Mouse (Mus musculus) activated CD4-positive, CD25-positive, alpha-beta regulatory T cell, adult 4 months (primary cell): ENCODE measurements around the gene Htra3. TPM values are rescaled to one million over a fixed set of nuclear protein-coding genes. Genes with fewer than 3 reads are reported as not detected.

ENCODE experiments used
- ATAC-seq: one replicate; pipeline ENCODE4 v1.8.0; 2017
- polyA plus RNA-seq, 2 experiments: library from polyadenylated mRNA; unstranded; fragments of 100-300 nt; shearing (Covaris generic); gene quantifications; one replicate each; pipeline ENCODE4 v1.2.1; 2017

The Htra3 gene
- polyA plus RNA-seq, 2 experiments from 2014 or later: not detected

DNA sequence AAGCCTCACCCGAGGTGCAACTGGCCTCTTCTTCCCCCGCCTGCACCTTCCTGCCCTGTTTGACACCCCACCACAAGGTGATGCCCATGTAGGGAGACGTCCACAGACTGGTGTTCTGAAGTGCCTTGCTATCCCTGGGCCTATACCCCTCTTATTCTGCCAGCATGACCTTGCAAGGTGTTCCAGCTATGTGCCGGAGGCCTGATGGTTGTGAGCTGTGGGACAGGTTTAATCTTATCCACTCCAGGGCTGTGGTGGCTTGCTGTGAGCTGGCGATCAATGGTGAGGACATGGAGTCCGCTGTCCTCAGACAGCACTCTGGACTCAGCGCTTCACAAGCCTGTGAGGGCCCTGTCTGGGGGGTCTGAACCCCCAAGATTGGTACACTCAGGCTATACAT lies 69.2 kb downstream of the Htra3 start:
- ATAC-seq: no peak

DNA sequence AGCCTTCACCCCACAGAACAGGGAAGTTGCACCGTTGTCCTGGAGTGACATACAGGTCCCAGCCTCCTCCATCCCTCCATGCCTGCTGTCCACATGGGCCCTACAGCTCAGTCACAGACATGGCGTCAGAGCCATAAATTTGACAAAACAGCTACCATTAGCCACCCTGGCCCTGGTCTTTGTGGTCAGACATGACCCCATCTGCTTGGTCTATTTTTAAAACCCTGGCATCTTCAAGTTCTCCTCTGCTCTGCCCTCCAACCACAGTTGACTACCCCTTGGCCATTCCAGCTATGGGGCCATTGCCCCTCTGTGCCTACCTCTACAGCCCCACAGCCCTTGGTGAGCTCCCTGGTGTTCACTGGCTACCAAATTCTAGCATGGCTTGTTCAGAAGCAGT lies 69.6 kb downstream of the Htra3 start:
- no peak for ATAC-seq

DNA sequence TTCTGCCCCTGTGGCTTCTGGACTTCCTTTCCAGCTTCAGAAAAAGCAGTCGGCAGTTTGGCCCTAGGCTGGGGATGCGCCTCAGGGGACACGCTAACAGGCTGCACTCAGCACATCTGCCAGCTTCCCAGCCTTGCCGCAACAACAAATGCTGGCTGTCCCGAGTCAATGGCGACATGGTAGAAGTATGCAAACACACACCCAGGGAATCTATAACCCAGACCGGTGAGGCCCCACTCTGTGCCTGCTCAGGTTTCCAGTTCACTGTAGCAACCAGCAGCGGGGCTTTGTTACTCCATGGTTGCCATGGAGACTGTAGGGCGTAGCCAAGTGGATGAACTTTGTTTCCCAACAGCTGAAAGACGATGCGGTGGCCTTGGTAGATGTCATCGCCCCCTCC lies 70.2 kb downstream of the Htra3 start:
- no peak for ATAC-seq

DNA sequence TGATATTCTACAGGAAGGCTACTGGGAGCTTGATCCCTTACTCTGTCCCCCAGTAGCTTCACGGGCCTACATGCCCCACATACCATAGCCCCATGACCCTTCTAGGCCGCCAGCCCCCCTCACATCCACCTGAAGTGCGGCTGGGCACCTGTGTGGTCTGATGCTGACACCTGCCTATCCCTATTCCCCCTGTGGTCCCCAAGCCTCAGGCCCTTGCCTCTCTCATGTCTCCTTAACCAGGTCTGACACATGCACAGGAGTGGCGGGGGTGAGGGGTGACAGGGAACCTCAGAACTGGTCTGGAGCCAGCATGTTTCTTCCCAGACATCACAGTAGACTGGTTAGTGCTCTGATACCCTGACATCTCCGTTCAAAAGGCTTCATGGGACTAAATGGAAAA lies 71.0 kb downstream of the Htra3 start:
- no peak for ATAC-seq

DNA sequence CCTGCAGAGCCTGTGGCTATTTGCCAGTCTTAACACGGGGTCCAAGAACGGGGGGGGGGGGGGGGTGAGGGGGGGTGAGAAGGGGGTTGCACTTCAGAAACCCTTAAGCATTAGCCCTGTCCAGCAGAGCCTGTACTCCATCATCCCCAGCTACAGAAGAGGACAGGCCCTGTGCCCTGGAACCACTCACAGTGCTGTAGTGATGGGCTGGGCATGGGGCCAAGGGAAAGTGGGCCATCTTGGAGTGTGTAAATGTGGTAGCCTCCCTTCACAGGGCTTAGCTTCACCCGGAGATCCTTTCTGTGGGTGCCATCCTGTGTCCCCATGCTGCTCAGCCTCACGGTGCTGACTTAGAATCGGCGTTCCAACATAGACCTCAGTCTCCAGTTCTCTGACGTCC lies 71.8 kb downstream of the Htra3 start:
- no peak for ATAC-seq

DNA sequence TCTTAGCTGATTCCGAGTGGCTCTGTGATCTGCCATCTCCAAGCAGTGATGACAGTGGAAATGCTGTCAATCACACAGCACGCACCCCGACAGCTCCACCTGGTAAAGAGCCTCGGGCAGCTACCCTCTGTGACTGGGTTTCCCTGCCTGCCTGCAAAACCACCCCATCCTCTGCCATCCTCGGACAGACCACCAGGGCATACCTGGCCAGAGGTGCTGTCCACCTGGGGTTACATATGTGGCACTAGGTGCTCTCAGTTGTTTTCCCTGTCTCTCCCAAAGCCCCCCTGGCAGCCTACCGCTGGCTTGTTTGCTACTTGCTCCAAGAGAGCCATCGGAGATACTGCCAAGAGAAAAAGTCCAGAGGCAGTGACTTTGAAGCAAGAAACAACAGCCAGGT lies 72.8 kb downstream of the Htra3 start:
- ATAC-seq: no peak

DNA sequence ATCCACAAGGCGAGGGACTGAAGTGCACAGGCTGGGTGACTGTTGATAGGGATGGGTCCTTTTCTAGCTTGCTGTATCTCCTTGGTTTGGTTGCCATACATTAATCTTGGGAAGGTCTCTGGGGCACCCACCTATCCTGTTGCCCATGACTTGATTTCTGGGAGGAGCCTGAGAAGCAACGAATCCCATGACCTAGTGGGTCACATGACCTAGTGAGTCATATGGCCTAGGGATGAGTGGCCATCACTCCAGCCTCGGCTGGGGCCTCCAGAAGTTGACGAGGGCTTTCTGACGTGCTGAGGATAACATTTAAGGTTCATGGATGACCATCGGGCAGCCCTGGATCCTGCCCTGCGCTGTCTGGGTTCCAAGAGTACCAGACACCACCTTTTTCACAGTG lies 74.2 kb downstream of the Htra3 start:
- ATAC-seq: no peak

Other genes with a start within 250 kb of the Htra3 start
- not detected for gene Cpz, start 154.1 kb downstream of the Htra3 start, polyA plus RNA-seq
- 1 to 10 TPM; 1.5 to 2.3 TPM for gene Trmt44, start 104.7 kb downstream of the Htra3 start, polyA plus RNA-seq
- gene Acox3, start 96.7 kb downstream of the Htra3 start, polyA plus RNA-seq: 10 to 100 TPM; 21.5 to 26.4 TPM
- gene Sh3tc1, start 60.2 kb upstream of the Htra3 start, polyA plus RNA-seq: 1 to 10 TPM; 2.1 to 2.5 TPM
- 1 to 10 TPM; 1.5 to 1.9 TPM for gene Ablim2, start 78.1 kb upstream of the Htra3 start, polyA plus RNA-seq
- 1 to 10 TPM; 3.7 to 6.6 TPM for gene Afap1, start 213.5 kb upstream of the Htra3 start, polyA plus RNA-seq